Mouse (Mus musculus) liver, embryonic 11.5 days (tissue): Measurements from ENCODE around the gene Gm5136. TPM values are rescaled to one million over a fixed set of nuclear protein-coding genes. Genes with fewer than 3 reads are reported as not detected.

Experiments used
- ATAC-seq: fragments of 200-750 bp; cut with Nextera tagmentation; replicated peaks from 2 replicates; pipeline ENCODE4 v1.8.0; 2017; ENCODE audit warnings: moderate number of reproducible peaks, mild to moderate bottlenecking, moderate TSS enrichment, moderate library complexity; ENCODE audit not compliant: low FRiP score
- DNase-seq: peaks from one replicate; pipeline ENCODE4 v3.0.0-alpha.2; 2017; ENCODE audit warnings: low spot score
- H3K27ac ChIP-seq: fragments of 300-500 bp; sonication (generic); 2 replicates; pipeline ENCODE4 v1.5.1; 2014; ENCODE audit warnings: mild to moderate bottlenecking, low read depth, low read length, control low read depth
- H3K27me3 ChIP-seq: fragments of 300-500 bp; sonication (generic); replicated peaks from 2 replicates; pipeline ENCODE4 v1.6.1; 2014; ENCODE audit warnings: low read length, mixed read lengths; ENCODE audit not compliant: control insufficient read depth, insufficient read depth
- H3K36me3 ChIP-seq: fragments of 300-500 bp; sonication (generic); 2 replicates; pipeline ENCODE4 v1.6.1; 2014; ENCODE audit warnings: mild to moderate bottlenecking, low read length, moderate library complexity, mixed read lengths; ENCODE audit not compliant: control insufficient read depth, insufficient read depth
- H3K4me1 ChIP-seq: fragments of 300-500 bp; sonication (generic); replicated peaks from 2 replicates; pipeline ENCODE4 v1.6.1; 2014; ENCODE audit warnings: low read length, mixed read lengths; ENCODE audit not compliant: control insufficient read depth, insufficient read depth
- H3K4me2 ChIP-seq: fragments of 300-500 bp; sonication (generic); 2 replicates; pipeline ENCODE4 v1.6.1; 2014; ENCODE audit warnings: mild to moderate bottlenecking, control low read depth, moderate library complexity
- H3K4me3 ChIP-seq: fragments of 300-500 bp; sonication (generic); 2 replicates; pipeline ENCODE4 v1.5.1; 2014; ENCODE audit warnings: low read depth, low read length, control low read depth
- H3K9ac ChIP-seq: fragments of 300-500 bp; sonication (generic); 2 replicates; pipeline ENCODE4 v1.6.1; 2014; ENCODE audit warnings: low read depth, low read length, control low read depth
- H3K9me3 ChIP-seq: fragments of 300-500 bp; sonication (generic); 2 replicates; pipeline ENCODE4 v1.6.1; 2016; ENCODE audit warnings: low read length, inconsistent platforms, mixed read lengths; ENCODE audit not compliant: control insufficient read depth
- WGBS: fragments of 180-500 bp; shearing (Covaris S2); extraction: QIAGEN DNeasy Blood & Tissue Kit; methylation state at CpG from one replicate; pipeline ENCODE4 v1.1.7; 2014; 5-methylcytosine and 5-hydroxymethylcytosine counted together
- polyA plus RNA-seq: library from polyadenylated mRNA; unstranded; fragments of >200 nt; fragmentation: Nextera tagmentation; extraction: Ambion mirVana; gene quantifications from 2 replicates; pipeline ENCODE4 v1.2.1, GENCODE M21; 2014

Gene Gm5136
- not detected in 2 replicates for polyA plus RNA-seq

GRCm38 (mm10) chr10:108699946-108700345 lies at the start of gene Gm5136:
Gm5136 (minus strand) TSS chr10:108700160.
- ATAC-seq = no peak

GRCm38 (mm10) chr10:108743759-108744158 lies 43.8 kb upstream of the Gm5136 start:
- ATAC-seq = no peak

More at GRCm38 (mm10) chr10:108699946-108700345, at the start of gene Gm5136:
- Histone ChIP-seq H3K27me3 (no peaks in the 10 kb centered on the region), H3K9ac (no peak within 1 kb of the TSS), H3K4me1 (no peaks in the 10 kb centered on the region), H3K27ac (no peak within 1 kb of the TSS), H3K36me3 (no peaks in the 10 kb centered on the region), H3K4me3 (no peak within 1 kb of the TSS), H3K4me2 (no peak within 1 kb of the TSS), H3K9me3 (no peaks in the 10 kb centered on the region)
- 90% methylated on average over 9 of the region's 9 CpGs for WGBS
- no peak for DNase-seq

DNA sequence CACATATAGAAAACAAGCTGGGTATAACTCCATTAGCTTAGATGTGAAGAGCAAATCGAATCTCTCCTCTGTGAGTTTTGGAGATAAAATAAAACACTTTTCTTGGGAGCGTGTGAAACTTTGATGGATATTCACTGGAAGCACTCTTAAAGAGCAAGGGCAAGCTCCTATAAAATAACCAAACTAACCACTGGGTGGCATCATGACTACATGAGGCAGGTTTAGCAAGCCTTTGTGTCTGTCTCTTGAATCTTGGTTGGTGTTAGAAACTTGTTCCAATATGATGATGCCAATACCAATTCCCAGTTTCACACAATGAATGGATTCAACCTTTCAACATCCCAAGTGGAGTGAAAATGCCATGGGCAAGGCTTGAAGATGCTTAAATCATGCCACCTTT lies 34.0 kb upstream of the Gm5136 start:
- Histone ChIP-seq H3K4me1 (no peaks in the 10 kb centered on the region), H3K4me2 (no peak overlapping the region), H3K9ac (no peak overlapping the region), H3K4me3 (no peak overlapping the region), H3K27me3 (no peaks in the 10 kb centered on the region), H3K9me3 (no peaks in the 10 kb centered on the region), H3K36me3 (no peaks in the 10 kb centered on the region), H3K27ac (no peak overlapping the region)
- no peak for DNase-seq
- ATAC-seq = no peak
- WGBS = 39% methylated on average over 2 of the region's 2 CpGs

More at GRCm38 (mm10) chr10:108743759-108744158, 43.8 kb upstream of the Gm5136 start:
- DNase-seq = no peak
- Histone ChIP-seq H3K27me3 (no peaks in the 10 kb centered on the region), H3K4me3 (no peak overlapping the region), H3K4me2 (no peak overlapping the region), H3K27ac (no peak overlapping the region), H3K36me3 (no peaks in the 10 kb centered on the region), H3K4me1 (no peaks in the 10 kb centered on the region), H3K9ac (no peak overlapping the region), H3K9me3 (no peaks in the 10 kb centered on the region)
- 63% methylated on average over 2 of the region's 2 CpGs for WGBS

- H3K4me1 ChIP-seq = no peaks in the 10 kb centered on the region
- no peak for ATAC-seq
- no peak overlapping the region for H3K4me3 ChIP-seq
- no peaks in the 10 kb centered on the region for H3K9me3 ChIP-seq
- no peaks in the 10 kb centered on the region for H3K36me3 ChIP-seq
- 77% methylated on average over 8 of the region's 8 CpGs for whole genome bisulfite sequencing
- no peak overlapping the region for H3K4me2 ChIP-seq
- no peak overlapping the region for H3K9ac ChIP-seq
- H3K27ac ChIP-seq = no peak overlapping the region
- DNase-seq = no peak
- no peaks in the 10 kb centered on the region for H3K27me3 ChIP-seq
These were observed 29.0 kb upstream of the Gm5136 start for GRCm38 (mm10) chr10:108728961-108729360.

DNA sequence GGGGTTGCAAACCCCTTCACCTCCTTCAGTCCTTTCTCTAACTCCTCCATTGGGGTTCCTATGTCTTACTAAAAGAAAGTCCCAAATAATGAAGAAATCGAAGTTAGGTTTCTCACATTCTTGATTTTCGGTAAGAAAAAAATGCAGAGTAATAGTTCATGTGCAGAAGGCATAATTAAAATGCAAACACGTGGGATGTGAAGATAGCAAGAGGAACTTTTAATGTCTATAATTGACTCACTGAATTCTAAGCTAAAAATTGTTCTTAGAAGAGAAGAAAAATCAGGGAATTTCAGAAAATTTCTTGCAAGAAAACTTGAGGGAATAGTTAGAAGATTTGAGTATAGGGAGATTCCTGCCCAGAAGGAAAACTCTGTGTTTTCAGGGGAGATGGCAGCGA lies 26.4 kb upstream of the Gm5136 start:
- no peaks in the 10 kb centered on the region for H3K27me3 ChIP-seq
- no peaks in the 10 kb centered on the region for H3K9me3 ChIP-seq
- no peak overlapping the region for H3K9ac ChIP-seq
- no peak overlapping the region for H3K4me3 ChIP-seq
- H3K27ac ChIP-seq = no peak overlapping the region
- no peak overlapping the region for H3K4me2 ChIP-seq
- H3K36me3 ChIP-seq = no peaks in the 10 kb centered on the region
- DNase-seq (no peak), ATAC-seq (no peak)
- WGBS = 74% methylated on average over 4 of the region's 4 CpGs
- no peaks in the 10 kb centered on the region for H3K4me1 ChIP-seq

DNA sequence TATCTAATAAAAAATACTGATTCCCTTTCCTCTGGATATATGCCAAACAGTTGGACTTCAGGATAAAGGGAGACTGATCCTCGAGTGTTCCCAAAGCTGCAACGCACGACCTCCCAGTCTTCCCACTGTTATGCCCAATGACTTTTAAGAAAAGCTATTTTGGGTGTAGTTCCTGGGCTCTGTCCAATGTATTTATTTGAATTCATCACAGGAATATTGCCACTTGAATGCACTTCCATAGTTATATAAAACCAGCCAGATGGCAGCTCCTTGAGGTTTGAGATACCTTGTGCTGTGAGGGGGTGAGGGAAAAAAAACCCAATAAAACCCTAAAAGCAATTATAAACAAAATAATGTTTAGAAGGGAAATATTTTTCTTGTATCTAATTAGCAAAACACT lies 24.9 kb upstream of the Gm5136 start:
- H3K36me3 ChIP-seq = no peaks in the 10 kb centered on the region
- ATAC-seq (no peak), DNase-seq (no peak)
- 91% methylated on average over 3 of the region's 3 CpGs for WGBS
- H3K9me3 ChIP-seq = no peaks in the 10 kb centered on the region
- H3K4me1 ChIP-seq = no peaks in the 10 kb centered on the region
- no peak overlapping the region for H3K27ac ChIP-seq
- H3K27me3 ChIP-seq = no peaks in the 10 kb centered on the region
- H3K9ac ChIP-seq = no peak overlapping the region
- no peak overlapping the region for H3K4me3 ChIP-seq
- no peak overlapping the region for H3K4me2 ChIP-seq

GRCm38 (mm10) chr10:108710514-108710913 lies 10.6 kb upstream of the Gm5136 start:
- Histone ChIP-seq H3K27me3 (no peaks in the 10 kb centered on the region), H3K27ac (no peak overlapping the region), H3K4me1 (no peaks in the 10 kb centered on the region), H3K9ac (no peak overlapping the region), H3K4me2 (no peak overlapping the region), H3K9me3 (no peaks in the 10 kb centered on the region), H3K4me3 (no peak overlapping the region), H3K36me3 (no peaks in the 10 kb centered on the region)
- 62% methylated on average over 5 of the region's 5 CpGs for WGBS
- no peak for ATAC-seq
- DNase-seq = no peak

- no peak for DNase-seq
- WGBS = 83% methylated on average over 3 of the region's 3 CpGs
- ATAC-seq = no peak
- Histone ChIP-seq H3K27ac (no peak overlapping the region), H3K9ac (no peak overlapping the region), H3K27me3 (no peaks in the 10 kb centered on the region), H3K4me2 (no peak overlapping the region), H3K4me3 (no peak overlapping the region), H3K4me1 (no peaks in the 10 kb centered on the region), H3K9me3 (no peaks in the 10 kb centered on the region), H3K36me3 (no peaks in the 10 kb centered on the region)
These were observed 5.7 kb upstream of the Gm5136 start for GRCm38 (mm10) chr10:108705658-108706057.

DNA sequence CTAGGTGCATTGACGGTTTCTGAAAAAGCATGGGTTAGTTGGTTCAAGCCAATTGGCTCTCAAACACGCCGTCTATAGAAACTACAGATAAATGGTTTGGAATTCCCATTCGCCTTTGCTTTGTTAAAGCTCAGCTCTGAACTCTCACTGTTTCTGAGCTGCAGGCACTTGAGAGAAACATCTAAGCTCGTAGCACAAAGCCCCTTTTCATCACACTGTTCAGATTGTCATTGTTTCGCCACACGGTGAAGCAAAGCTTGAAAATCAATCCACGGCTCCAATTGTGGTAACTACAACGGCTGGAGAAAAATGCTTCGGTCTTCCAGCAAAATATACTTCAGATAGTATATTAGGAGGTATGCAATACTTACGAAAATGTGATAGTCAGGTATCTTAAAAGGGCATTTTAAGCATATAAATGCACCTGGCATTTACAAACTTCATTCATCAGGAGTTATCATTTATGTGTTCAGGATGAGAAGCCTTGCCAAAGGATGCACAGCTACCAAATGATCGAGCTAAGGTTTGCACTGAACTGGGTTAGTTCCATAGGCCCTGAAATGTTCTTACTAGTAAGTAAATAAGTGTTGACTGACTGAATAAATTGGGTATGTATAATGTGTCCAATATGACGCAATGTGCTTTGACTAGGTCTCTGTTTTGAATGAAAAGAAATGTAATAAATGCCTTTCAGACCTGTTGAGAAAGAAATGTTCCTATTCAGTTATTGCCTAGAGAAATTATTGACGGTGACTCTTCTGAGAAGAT lies 1.6 kb upstream of the Gm5136 start:
- Histone ChIP-seq H3K4me3 (no peak overlapping the region), H3K27ac (no peak overlapping the region), H3K4me1 (no peaks in the 10 kb centered on the region), H3K9ac (no peak overlapping the region), H3K36me3 (no peaks in the 10 kb centered on the region), H3K27me3 (no peaks in the 10 kb centered on the region), H3K9me3 (no peaks in the 10 kb centered on the region), H3K4me2 (no peak overlapping the region)
- DNase-seq (no peak), ATAC-seq (no peak)
- 83% methylated on average over 14 of the region's 14 CpGs for WGBS
